Mouse (Mus musculus) midbrain, embryonic 12.5 days (tissue): Measurements from ENCODE around the gene Sbno2. TPM values are rescaled to one million over a fixed set of nuclear protein-coding genes. Genes with fewer than 3 reads are reported as not detected.

Experiments used
- ATAC-seq: fragments of 200-750 bp; cut with Nextera tagmentation; 2 replicates; pipeline ENCODE4 v1.8.0; 2017; ENCODE audit warnings: low read depth, moderate TSS enrichment, moderate library complexity; ENCODE audit not compliant: low FRiP score
- H3K27ac ChIP-seq: fragments of 300-500 bp; sonication (generic); replicated peaks from 2 replicates; pipeline ENCODE4 v1.5.1; 2016; ENCODE audit warnings: mild to moderate bottlenecking
- H3K27me3 ChIP-seq: fragments of 300-500 bp; sonication (generic); 2 replicates; pipeline ENCODE4 v1.6.1; 2016; ENCODE audit warnings: mild to moderate bottlenecking
- H3K36me3 ChIP-seq: fragments of 300-500 bp; sonication (generic); 2 replicates; pipeline ENCODE4 v1.6.1; 2016
- H3K4me1 ChIP-seq: fragments of 300-500 bp; sonication (generic); 2 replicates; pipeline ENCODE4 v1.6.1; 2016
- H3K4me2 ChIP-seq: fragments of 300-500 bp; sonication (generic); replicated peaks from 2 replicates; pipeline ENCODE4 v1.6.1; 2016; ENCODE audit warnings: mild to moderate bottlenecking, moderate library complexity
- H3K4me3 ChIP-seq: fragments of 300-500 bp; sonication (generic); 2 replicates; pipeline ENCODE4 v1.5.1; 2016; ENCODE audit warnings: mild to moderate bottlenecking
- H3K9ac ChIP-seq: fragments of 300-500 bp; sonication (generic); replicated peaks from 2 replicates; pipeline ENCODE4 v1.6.1; 2016; ENCODE audit warnings: mild to moderate bottlenecking, moderate library complexity
- H3K9me3 ChIP-seq: fragments of 300-500 bp; sonication (generic); 2 replicates; pipeline ENCODE4 v1.6.1; 2016; ENCODE audit warnings: mild to moderate bottlenecking
- WGBS: fragments of 180-500 bp; shearing (Covaris S2); methylation state at CpG from one replicate; pipeline ENCODE4 v1.1.7; 2016; 5-methylcytosine and 5-hydroxymethylcytosine counted together
- polyA plus RNA-seq: library from polyadenylated mRNA; unstranded; fragments of >200 nt; fragmentation: Nextera tagmentation; extraction: Ambion mirVana; gene quantifications from 2 replicates; pipeline ENCODE4 v1.2.1, GENCODE M21; 2016

Sbno2 gene
- polyA plus RNA-seq, 1 experiment from 2014 or later = 14.7 TPM

- Histone ChIP-seq H3K36me3 (peaks cover 69% of the 10 kb centered on the region), H3K4me1 (peaks cover 46% of the 10 kb centered on the region), H3K27me3 (peaks cover 71% of the 10 kb centered on the region), H3K9me3 (no peaks in the 10 kb centered on the region), H3K27ac (no peak overlapping the region), H3K9ac (no peak overlapping the region), H3K4me3 (no peak overlapping the region), H3K4me2 (no peak overlapping the region)
- 76% methylated on average over 8 of the region's 8 CpGs for WGBS
- no peak for ATAC-seq
Measured at GRCm38 (mm10) chr10:80133226-80133849, 28.0 kb upstream of the Sbno2 start.

- H3K9me3 ChIP-seq = no peaks in the 10 kb centered on the region
- H3K4me2 ChIP-seq = peak overlapping the region; percentile 34
- H3K27ac ChIP-seq = no peak overlapping the region
- no peak for ATAC-seq
- 31% methylated on average over 21 of the region's 27 CpGs for WGBS
- H3K4me1 ChIP-seq = peaks cover 32% of the 10 kb centered on the region
- H3K9ac ChIP-seq = peak overlapping the region; percentile 17; the same call in 1 of the 2 replicates
- H3K4me3 ChIP-seq = peak overlapping the region; percentile 6; the same call in 1 of the 2 replicates
- peaks cover 83% of the 10 kb centered on the region for H3K36me3 ChIP-seq
- peaks cover 63% of the 10 kb centered on the region for H3K27me3 ChIP-seq
Measured at GRCm38 (mm10) chr10:80131952-80132350, 26.6 kb upstream of the Sbno2 start.

DNA sequence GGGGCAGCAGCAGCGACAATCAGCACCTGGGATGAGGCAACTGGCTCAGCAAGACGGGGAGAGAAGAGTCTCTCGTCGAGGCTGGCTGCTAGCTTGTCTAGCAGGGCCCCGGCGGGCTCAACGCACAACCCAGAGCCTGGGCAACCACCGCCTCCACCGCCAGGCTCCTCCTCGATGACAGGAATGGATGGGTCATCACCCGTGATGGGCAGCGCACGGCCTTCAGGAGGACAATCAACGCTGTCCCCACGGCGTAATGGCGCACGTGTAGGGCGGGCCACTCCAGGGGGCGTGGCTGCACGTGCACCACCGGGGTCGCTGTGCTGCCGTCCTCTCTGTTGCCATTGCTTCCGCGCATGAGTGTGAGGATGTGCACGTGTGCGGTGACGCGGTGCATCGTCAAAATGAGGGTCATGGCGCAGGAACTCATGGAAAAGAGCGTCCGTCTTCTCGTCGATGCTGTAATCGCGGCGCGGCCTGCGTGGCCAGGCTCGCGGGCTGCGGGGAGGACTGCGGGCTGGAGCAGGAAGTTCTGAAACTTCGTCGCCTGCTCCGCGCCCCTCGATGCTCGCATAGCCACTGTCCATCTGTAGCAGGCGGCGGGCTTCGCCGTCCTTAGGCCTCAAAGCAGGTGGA is 26.1 kb upstream of the Sbno2 start:
- Histone ChIP-seq H3K27me3 (peaks cover 58% of the 10 kb centered on the region), H3K4me2 (peak overlapping the region; percentile 34), H3K4me3 (peak overlapping the region; percentile 6; the same call in 1 of the 2 replicates), H3K36me3 (peaks cover 88% of the 10 kb centered on the region), H3K9ac (peak overlapping the region; percentile 17; the same call in 1 of the 2 replicates), H3K9me3 (no peaks in the 10 kb centered on the region), H3K4me1 (peaks cover 27% of the 10 kb centered on the region), H3K27ac (no peak overlapping the region)
- 11% methylated on average over 51 of the region's 55 CpGs for WGBS
- peak; percentile 25; the same call in 1 of the 2 replicates for ATAC-seq

DNA sequence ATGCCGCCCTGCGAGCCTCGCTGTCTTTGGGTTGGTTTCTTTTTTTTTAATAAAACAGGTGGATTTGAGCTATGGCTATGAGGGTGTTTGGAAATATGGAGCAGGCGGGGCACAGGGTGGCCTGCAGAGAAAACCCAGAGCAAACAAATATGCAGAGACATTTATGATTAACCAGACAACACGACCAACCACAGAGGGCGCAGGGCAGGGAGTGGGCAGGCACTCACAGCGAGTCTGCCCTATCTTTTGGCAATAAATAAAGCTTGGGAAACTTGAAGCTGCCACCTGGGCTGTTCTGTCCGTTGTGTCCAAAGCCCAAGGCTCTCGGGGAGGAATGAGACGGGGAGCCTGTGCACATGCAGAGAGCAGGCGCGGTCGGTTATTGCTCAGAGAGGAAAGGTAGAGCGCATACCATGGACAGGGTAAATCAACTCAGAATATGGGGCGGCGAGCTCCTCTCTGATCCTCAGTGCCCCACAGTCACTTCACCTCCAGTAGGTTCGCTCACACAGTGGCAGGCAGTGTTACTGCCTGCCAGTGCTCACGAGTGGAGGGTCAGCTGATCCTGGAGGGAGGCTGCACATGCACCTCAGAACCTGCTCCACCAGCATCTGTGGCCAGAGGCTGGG is 25.1 kb upstream of the Sbno2 start:
- H3K9me3 ChIP-seq = no peaks in the 10 kb centered on the region
- WGBS = 89% methylated on average over 18 of the region's 18 CpGs
- no peak overlapping the region for H3K9ac ChIP-seq
- no peak overlapping the region for H3K4me3 ChIP-seq
- peaks cover 49% of the 10 kb centered on the region for H3K27me3 ChIP-seq
- H3K36me3 ChIP-seq = peaks cover 97% of the 10 kb centered on the region
- no peak overlapping the region for H3K27ac ChIP-seq
- peaks cover 23% of the 10 kb centered on the region for H3K4me1 ChIP-seq
- no peak for ATAC-seq
- H3K4me2 ChIP-seq = no peak overlapping the region

- H3K4me2 ChIP-seq = no peak overlapping the region
- WGBS = 96% methylated on average over 9 of the region's 9 CpGs
- no peaks in the 10 kb centered on the region for H3K9me3 ChIP-seq
- no peak overlapping the region for H3K4me3 ChIP-seq
- peaks cover 23% of the 10 kb centered on the region for H3K4me1 ChIP-seq
- peaks cover 100% of the 10 kb centered on the region for H3K36me3 ChIP-seq
- H3K27me3 ChIP-seq = peaks cover 42% of the 10 kb centered on the region
- no peak overlapping the region for H3K27ac ChIP-seq
- no peak overlapping the region for H3K9ac ChIP-seq
- no peak for ATAC-seq
Measured at GRCm38 (mm10) chr10:80129846-80130245, 24.5 kb upstream of the Sbno2 start.

DNA sequence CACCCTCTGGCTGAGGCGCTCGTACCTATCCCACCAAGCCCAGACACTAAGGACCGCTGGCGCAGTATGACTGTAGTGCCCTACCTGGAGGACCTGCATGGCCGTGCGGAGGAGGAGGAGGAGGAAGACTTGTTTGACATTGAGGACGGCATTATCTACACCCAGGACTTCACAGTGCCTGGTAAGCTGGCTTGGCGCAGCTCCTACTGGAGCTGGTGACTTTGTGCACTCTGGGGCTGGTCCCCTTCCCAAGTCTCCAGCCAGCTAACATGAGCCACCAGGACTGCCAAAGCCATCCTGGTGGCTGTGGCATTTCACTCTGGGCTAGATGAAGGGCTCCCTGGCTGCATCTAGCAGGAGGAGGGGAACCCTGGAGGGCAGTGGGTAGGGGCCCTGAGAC is 22.5 kb upstream of the Sbno2 start:
- Histone ChIP-seq H3K36me3 (peaks cover 91% of the 10 kb centered on the region), H3K27ac (no peak overlapping the region), H3K4me2 (no peak overlapping the region), H3K9ac (no peak overlapping the region), H3K27me3 (peaks cover 32% of the 10 kb centered on the region), H3K4me3 (no peak overlapping the region), H3K9me3 (no peaks in the 10 kb centered on the region), H3K4me1 (peaks cover 15% of the 10 kb centered on the region)
- no peak for ATAC-seq
- 96% methylated on average over 8 of the region's 8 CpGs for WGBS

GRCm38 (mm10) chr10:80123932-80124562 is 18.7 kb upstream of the Sbno2 start:
- Histone ChIP-seq H3K27me3 (no peaks in the 10 kb centered on the region), H3K4me3 (no peak overlapping the region), H3K27ac (no peak overlapping the region), H3K4me2 (no peak overlapping the region), H3K4me1 (peaks cover 8% of the 10 kb centered on the region; the same call in 1 of the 2 replicates), H3K36me3 (peaks cover 78% of the 10 kb centered on the region), H3K9ac (no peak overlapping the region), H3K9me3 (no peaks in the 10 kb centered on the region)
- WGBS = 94% methylated on average over 9 of the region's 9 CpGs
- no peak for ATAC-seq

- ATAC-seq = no peak
- no peak overlapping the region for H3K27ac ChIP-seq
- no peak overlapping the region for H3K4me2 ChIP-seq
- no peaks in the 10 kb centered on the region for H3K27me3 ChIP-seq
- H3K4me3 ChIP-seq = no peak overlapping the region
- H3K36me3 ChIP-seq = peaks cover 59% of the 10 kb centered on the region
- H3K9ac ChIP-seq = no peak overlapping the region
- H3K9me3 ChIP-seq = no peaks in the 10 kb centered on the region
- WGBS = 79% methylated on average over 2 of the region's 2 CpGs
- peaks cover 32% of the 10 kb centered on the region for H3K4me1 ChIP-seq
Measured at GRCm38 (mm10) chr10:80121639-80122038, 16.3 kb upstream of the Sbno2 start.

DNA sequence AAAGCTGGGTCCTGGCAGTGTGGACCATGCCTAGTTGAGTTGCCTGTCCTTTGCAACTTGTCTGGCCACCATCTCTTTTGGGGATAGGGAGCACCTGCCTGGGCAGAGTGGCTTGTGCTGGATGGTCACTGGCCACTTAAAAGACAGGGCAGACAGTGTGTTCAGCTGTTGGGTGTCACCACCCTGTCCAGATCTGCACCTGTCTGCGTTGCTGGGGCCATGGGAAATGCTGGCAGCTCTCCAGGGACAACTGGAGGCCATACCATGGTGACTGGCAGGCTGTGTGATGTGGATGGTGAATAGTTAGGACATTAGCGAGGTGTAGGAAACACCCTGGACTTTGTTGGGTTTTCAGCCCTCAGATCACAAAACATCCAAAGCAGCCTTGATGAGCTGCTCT is 14.8 kb upstream of the Sbno2 start:
- peaks cover 44% of the 10 kb centered on the region for H3K36me3 ChIP-seq
- WGBS = 91% methylated on average over 2 of the region's 2 CpGs
- no peak overlapping the region for H3K4me3 ChIP-seq
- no peaks in the 10 kb centered on the region for H3K9me3 ChIP-seq
- H3K27me3 ChIP-seq = no peaks in the 10 kb centered on the region
- ATAC-seq = no peak
- 0 out of 2 replicates have a peak overlapping the region, but pooled peaks have one; percentile 12 for H3K9ac ChIP-seq
- no peak overlapping the region for H3K27ac ChIP-seq
- no peak overlapping the region for H3K4me2 ChIP-seq
- peaks cover 33% of the 10 kb centered on the region for H3K4me1 ChIP-seq

DNA sequence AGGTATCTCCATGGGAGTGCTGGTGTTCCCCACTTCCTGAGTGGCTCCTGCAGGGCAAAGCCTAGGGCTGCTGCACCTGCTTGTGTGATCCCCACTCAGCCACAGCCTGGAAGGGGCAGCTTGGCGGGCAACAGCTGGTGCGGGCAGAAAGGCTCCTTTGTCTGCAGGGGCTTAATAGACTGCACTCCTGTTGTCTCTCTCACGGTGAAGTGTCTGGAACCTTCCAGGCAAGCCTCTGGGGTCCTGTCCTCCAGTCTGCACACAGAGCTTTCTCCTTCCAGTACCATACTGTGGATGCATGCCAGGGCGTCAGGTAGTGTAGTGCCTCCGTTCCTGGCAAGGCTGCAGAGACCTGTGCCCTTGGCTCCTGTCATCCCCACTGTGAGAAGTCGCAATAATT is 13.2 kb upstream of the Sbno2 start:
- Histone ChIP-seq H3K27ac (peak overlapping the region; percentile 47; the same call in 1 of the 2 replicates), H3K4me2 (peak overlapping the region; percentile 98), H3K36me3 (peaks cover 35% of the 10 kb centered on the region), H3K27me3 (no peaks in the 10 kb centered on the region), H3K4me1 (peaks cover 33% of the 10 kb centered on the region), H3K9me3 (no peaks in the 10 kb centered on the region), H3K4me3 (peak overlapping the region; percentile 96), H3K9ac (peak overlapping the region; percentile 82)
- WGBS = 70% methylated on average over 6 of the region's 6 CpGs
- ATAC-seq = no peak

DNA sequence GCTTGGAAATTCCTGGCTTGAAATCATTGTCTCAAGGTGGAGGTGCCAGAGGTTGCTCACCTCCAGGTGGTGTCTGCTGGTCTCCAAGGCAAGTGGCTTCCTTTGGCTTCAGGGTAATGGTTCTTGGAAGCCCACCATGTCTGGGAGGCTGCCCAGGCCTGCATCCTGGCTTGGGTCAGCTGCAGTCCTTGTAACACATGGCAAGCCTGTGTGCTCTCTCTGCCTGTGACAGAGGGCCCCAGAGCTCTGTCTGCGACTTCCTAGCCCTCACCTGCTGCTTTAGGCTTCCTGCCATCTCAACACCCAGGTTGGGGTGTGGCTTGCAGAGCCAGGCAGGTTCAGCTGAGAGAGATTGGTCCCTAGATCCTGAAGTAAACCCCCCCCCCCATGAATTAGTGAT is 12.4 kb upstream of the Sbno2 start:
- H3K27me3 ChIP-seq = no peaks in the 10 kb centered on the region
- WGBS = 53% methylated on average over 1 of the region's 1 CpGs
- H3K9ac ChIP-seq = peak overlapping the region; percentile 82
- peaks cover 30% of the 10 kb centered on the region for H3K36me3 ChIP-seq
- no peaks in the 10 kb centered on the region for H3K9me3 ChIP-seq
- H3K27ac ChIP-seq = peak overlapping the region; percentile 47
- peak overlapping the region; percentile 98 for H3K4me2 ChIP-seq
- peak overlapping the region; percentile 96 for H3K4me3 ChIP-seq
- peaks cover 33% of the 10 kb centered on the region for H3K4me1 ChIP-seq
- no peak for ATAC-seq
